Mouse (Mus musculus) intestine, postnatal 0 days (tissue): ENCODE measurements at regions not wholly inside any gene's neighbourhood (a gene's known extent, or its start where the extent isn't known, plus 50 kb on each side); places are given as distances from the start of the nearest gene placed in this dataset.

Source experiments
- ATAC-seq: fragments of 200-750 bp; cut with Nextera tagmentation; 2 replicates; pipeline ENCODE4 v1.8.0; 2017; ENCODE audit warnings: mild to moderate bottlenecking, moderate TSS enrichment, moderate library complexity
- H3K27ac ChIP-seq: fragments of 300-500 bp; sonication (generic); 2 replicates; pipeline ENCODE4 v1.5.1; 2014; ENCODE audit warnings: mild to moderate bottlenecking, low read depth, low read length, moderate library complexity
- H3K27me3 ChIP-seq: fragments of 300-500 bp; sonication (generic); replicated peaks from 2 replicates; pipeline ENCODE4 v1.6.1; 2014; ENCODE audit warnings: low read length, mixed read lengths; ENCODE audit not compliant: control insufficient read depth, insufficient read depth
- H3K36me3 ChIP-seq: fragments of 300-500 bp; sonication (generic); 2 replicates; pipeline ENCODE4 v1.6.1; 2014; ENCODE audit warnings: mild to moderate bottlenecking, moderate library complexity; ENCODE audit not compliant: control insufficient read depth, insufficient read depth
- H3K4me1 ChIP-seq: fragments of 300-500 bp; sonication (generic); replicated peaks from 2 replicates; pipeline ENCODE4 v1.6.1; 2014; ENCODE audit warnings: antibody characterized with exemption, low read length, mixed read lengths; ENCODE audit not compliant: control insufficient read depth, insufficient read depth
- H3K4me2 ChIP-seq: fragments of 300-500 bp; sonication (generic); replicated peaks from 2 replicates; pipeline ENCODE4 v1.6.1; 2014; ENCODE audit warnings: low read depth, mild to moderate bottlenecking, moderate library complexity
- H3K4me3 ChIP-seq: fragments of 300-500 bp; sonication (generic); 2 replicates; pipeline ENCODE4 v1.5.1; 2014; ENCODE audit warnings: low read depth, low read length
- H3K9ac ChIP-seq: fragments of 300-500 bp; sonication (generic); 2 replicates; pipeline ENCODE4 v1.6.1; 2014; ENCODE audit warnings: mild to moderate bottlenecking, low read depth, low read length
- H3K9me3 ChIP-seq: fragments of 300-500 bp; sonication (generic); 2 replicates; pipeline ENCODE4 v1.6.1; 2016; ENCODE audit warnings: mixed run types; ENCODE audit not compliant: control insufficient read depth
- CTCF ChIP-seq: sonication (generic); IDR thresholded peaks from 2 replicates; pipeline ENCODE4 v1.5.1; 2016; ENCODE audit warnings: low read depth, mild to moderate bottlenecking, control low read depth, antibody characterized with exemption, moderate library complexity
- WGBS: fragments of 180-500 bp; shearing (Covaris S2); extraction: QIAGEN DNeasy Blood & Tissue Kit; methylation state at CpG from one replicate; pipeline ENCODE4 v1.1.7; 2014; 5-methylcytosine and 5-hydroxymethylcytosine counted together

DNA sequence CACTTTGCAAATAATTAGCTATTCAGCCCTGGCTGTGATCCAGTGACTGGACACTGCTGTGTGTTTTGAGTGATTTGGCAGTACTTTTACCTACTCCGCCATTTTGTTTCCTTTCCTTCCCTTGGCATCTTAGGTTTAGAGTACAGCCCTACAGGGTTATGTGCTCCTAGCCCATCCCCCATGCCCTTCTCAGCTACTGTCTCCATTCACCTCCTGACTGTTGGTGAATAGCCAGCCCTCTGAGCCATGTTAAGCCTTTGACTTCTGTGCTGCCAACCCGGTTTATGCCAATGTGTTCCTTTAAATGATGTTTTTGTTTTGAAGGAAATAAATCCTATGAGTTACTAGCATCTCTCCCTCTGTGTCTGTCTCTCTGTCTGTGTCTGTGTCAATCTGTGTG lies 167.8 kb upstream of the Tas2r134 start:
- H3K4me3 ChIP-seq, result no peak overlapping the region
- no peaks in the 10 kb centered on the region for H3K27me3 ChIP-seq
- no peak overlapping the region for H3K9ac ChIP-seq
- H3K36me3 ChIP-seq, result no peaks in the 10 kb centered on the region
- 92% methylated on average over 2 of the region's 2 CpGs for WGBS
- no peaks in the 10 kb centered on the region for H3K9me3 ChIP-seq
- H3K4me2 ChIP-seq, result no peak overlapping the region
- no peaks in the 10 kb centered on the region for H3K4me1 ChIP-seq
- no peak overlapping the region for H3K27ac ChIP-seq
- no peak for ATAC-seq
- TF ChIP-seq CTCF, result no peak

- 79% methylated on average over 2 of the region's 2 CpGs for WGBS
- H3K27ac ChIP-seq, result no peak overlapping the region
Measured at GRCm38 (mm10) chr2:51457717-51458116, 169.6 kb upstream of the Tas2r134 start.

DNA sequence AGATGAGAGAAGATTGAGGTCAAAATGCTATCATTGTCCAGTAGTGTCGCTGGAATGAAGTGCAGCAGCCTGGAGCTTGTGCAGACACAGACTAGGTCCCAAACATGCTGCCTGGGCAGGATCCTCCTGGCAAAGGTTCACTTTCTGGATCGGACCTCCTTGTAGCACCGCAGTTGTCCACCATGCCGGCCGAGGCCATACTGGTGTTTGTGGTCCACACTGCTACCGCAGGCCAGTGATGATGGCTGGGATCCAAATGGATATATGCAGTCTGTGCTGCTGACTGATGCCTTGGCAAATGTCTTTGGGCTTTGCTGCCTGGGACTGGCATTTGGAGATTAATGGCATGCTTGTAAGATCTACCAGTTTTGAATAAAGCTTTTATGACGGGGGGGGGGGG lies 174.5 kb upstream of the Tas2r134 start:
- no peak for TF ChIP-seq CTCF
- Histone ChIP-seq H3K4me1 (no peaks in the 10 kb centered on the region), H3K9me3 (no peaks in the 10 kb centered on the region), H3K9ac (no peak overlapping the region), H3K27me3 (no peaks in the 10 kb centered on the region), H3K4me2 (no peak overlapping the region), H3K36me3 (no peaks in the 10 kb centered on the region), H3K27ac (no peak overlapping the region), H3K4me3 (no peak overlapping the region)
- WGBS, result 87% methylated on average over 7 of the region's 7 CpGs
- no peak for ATAC-seq

More at GRCm38 (mm10) chr2:51457717-51458116, 169.6 kb upstream of the Tas2r134 start:
- H3K27me3 ChIP-seq, result no peaks in the 10 kb centered on the region
- no peak overlapping the region for H3K4me3 ChIP-seq
- H3K4me1 ChIP-seq, result no peaks in the 10 kb centered on the region
- no peak for ATAC-seq
- no peaks in the 10 kb centered on the region for H3K36me3 ChIP-seq
- H3K4me2 ChIP-seq, result no peak overlapping the region
- H3K9ac ChIP-seq, result no peak overlapping the region
- TF ChIP-seq CTCF, result no peak
- no peaks in the 10 kb centered on the region for H3K9me3 ChIP-seq

DNA sequence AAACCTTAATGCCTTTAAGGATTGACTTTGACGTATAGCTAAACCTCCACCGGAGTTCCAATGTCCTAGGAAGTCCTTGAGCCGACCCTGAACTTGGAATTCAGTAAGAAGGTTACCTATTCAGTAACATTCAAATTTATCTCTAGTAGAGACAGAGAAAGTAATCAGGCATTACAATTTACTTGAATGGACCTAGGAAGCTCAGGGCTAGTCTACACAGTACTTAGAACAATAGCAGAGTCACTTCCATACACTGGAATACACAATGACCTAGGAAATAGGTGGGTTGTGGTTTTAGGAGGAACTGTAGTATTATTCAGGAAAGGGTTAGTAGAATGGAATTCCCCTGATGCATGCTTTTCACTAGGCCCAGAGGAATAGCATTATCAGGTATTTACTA lies 179.2 kb upstream of the Tas2r134 start:
- no peaks in the 10 kb centered on the region for H3K4me1 ChIP-seq
- TF ChIP-seq CTCF, result no peak
- no peaks in the 10 kb centered on the region for H3K27me3 ChIP-seq
- H3K27ac ChIP-seq, result no peak overlapping the region
- H3K36me3 ChIP-seq, result no peaks in the 10 kb centered on the region
- H3K9me3 ChIP-seq, result no peaks in the 10 kb centered on the region
- no peak overlapping the region for H3K4me3 ChIP-seq
- 97% methylated on average over 3 of the region's 3 CpGs for WGBS
- H3K9ac ChIP-seq, result no peak overlapping the region
- no peak overlapping the region for H3K4me2 ChIP-seq
- no peak for ATAC-seq

DNA sequence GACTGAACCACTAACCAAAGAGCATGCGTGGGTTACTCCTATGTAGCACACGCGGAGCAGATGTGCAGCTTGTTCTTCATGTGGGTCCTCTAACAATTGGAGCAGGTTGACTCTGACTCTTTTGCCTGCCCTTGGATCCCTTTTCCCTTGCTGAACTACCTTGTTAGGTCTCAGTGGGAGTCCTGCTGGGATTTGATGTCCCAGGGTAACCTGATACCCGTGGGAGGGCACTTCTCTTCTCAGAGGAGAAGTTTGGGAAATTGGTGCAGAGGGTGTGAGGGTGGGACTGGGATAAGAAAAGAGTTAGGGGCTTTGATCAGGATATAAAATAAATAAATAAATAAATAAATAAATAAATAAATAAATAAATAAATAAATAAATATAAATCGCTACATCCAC lies 179.7 kb upstream of the Tas2r134 start:
- Histone ChIP-seq H3K9ac (no peak overlapping the region), H3K4me1 (no peaks in the 10 kb centered on the region), H3K36me3 (no peaks in the 10 kb centered on the region), H3K27ac (no peak overlapping the region), H3K4me3 (no peak overlapping the region), H3K27me3 (no peaks in the 10 kb centered on the region), H3K9me3 (no peaks in the 10 kb centered on the region), H3K4me2 (no peak overlapping the region)
- ATAC-seq, result no peak
- WGBS, result 97% methylated on average over 5 of the region's 5 CpGs
- no peak for TF ChIP-seq CTCF

- Histone ChIP-seq H3K9ac (no peak overlapping the region), H3K9me3 (no peaks in the 10 kb centered on the region), H3K4me3 (no peak overlapping the region), H3K4me2 (no peak overlapping the region), H3K27me3 (no peaks in the 10 kb centered on the region), H3K4me1 (no peaks in the 10 kb centered on the region), H3K36me3 (no peaks in the 10 kb centered on the region), H3K27ac (no peak overlapping the region)
- 46% methylated on average over 9 of the region's 9 CpGs for WGBS
- TF ChIP-seq CTCF, result no peak
- ATAC-seq, result no peak
Measured at GRCm38 (mm10) chr2:51444386-51445080, 182.8 kb upstream of the Tas2r134 start.

- no peaks in the 10 kb centered on the region for H3K36me3 ChIP-seq
- no peaks in the 10 kb centered on the region for H3K27me3 ChIP-seq
- no peaks in the 10 kb centered on the region for H3K9me3 ChIP-seq
- no peak overlapping the region for H3K4me3 ChIP-seq
- peak; percentile 71 for ATAC-seq
- no peak overlapping the region for H3K9ac ChIP-seq
- no peak overlapping the region for H3K27ac ChIP-seq
- H3K4me2 ChIP-seq, result no peak overlapping the region
- H3K4me1 ChIP-seq, result no peaks in the 10 kb centered on the region
- TF ChIP-seq CTCF, result no peak
- WGBS, result 32% methylated on average over 3 of the region's 3 CpGs
Measured at GRCm38 (mm10) chr2:51443946-51444345, 183.4 kb upstream of the Tas2r134 start.
